Mouse (Mus musculus) myocyte (in vitro differentiated cells): ENCODE measurements around the gene Phf6.

Source experiments
- MAX ChIP-seq: IDR thresholded peaks from one replicate; pipeline ENCODE4 v1.6.1; 2011; ENCODE audit warnings: low read depth, mild to moderate bottlenecking, control low read depth
- MYOD1 ChIP-seq, 3 experiments: IDR thresholded peaks; one replicate each; pipeline ENCODE4 v1.6.1; 2011; ENCODE audit warnings: control low read depth in 2 of 3, low read depth in 2 of 3, mild to moderate bottlenecking in 2 of 3, moderate library complexity in 1 of 3; ENCODE audit not compliant: insufficient read length in 2 of 3, control insufficient read depth in 1 of 3
- TCF3 ChIP-seq: IDR thresholded peaks from one replicate; pipeline ENCODE4 v1.6.1; 2011; ENCODE audit warnings: low read depth, control low read depth; ENCODE audit not compliant: insufficient read length

- TF ChIP-seq MYOD1 (IDR thresholded peaks at IDR 0.05; ENCODE audit: control insufficient read depth in 1 of 3, insufficient read length in 2 of 3, low read depth in 2 of 3) (no peak), MAX (no peak), TCF3 (no peak)
Measured at GRCm38 (mm10) chrX:52972129-52972528, 60.1 kb downstream of the Phf6 start.
